Mouse (Mus musculus): ENCODE results near the gene Mrps7. TPM values are rescaled to one million over a fixed set of nuclear protein-coding genes. Genes with fewer than 3 reads are reported as not detected.

Gene Mrps7
- polyA plus RNA-seq, 1 experiment: 39.5 TPM

DNA sequence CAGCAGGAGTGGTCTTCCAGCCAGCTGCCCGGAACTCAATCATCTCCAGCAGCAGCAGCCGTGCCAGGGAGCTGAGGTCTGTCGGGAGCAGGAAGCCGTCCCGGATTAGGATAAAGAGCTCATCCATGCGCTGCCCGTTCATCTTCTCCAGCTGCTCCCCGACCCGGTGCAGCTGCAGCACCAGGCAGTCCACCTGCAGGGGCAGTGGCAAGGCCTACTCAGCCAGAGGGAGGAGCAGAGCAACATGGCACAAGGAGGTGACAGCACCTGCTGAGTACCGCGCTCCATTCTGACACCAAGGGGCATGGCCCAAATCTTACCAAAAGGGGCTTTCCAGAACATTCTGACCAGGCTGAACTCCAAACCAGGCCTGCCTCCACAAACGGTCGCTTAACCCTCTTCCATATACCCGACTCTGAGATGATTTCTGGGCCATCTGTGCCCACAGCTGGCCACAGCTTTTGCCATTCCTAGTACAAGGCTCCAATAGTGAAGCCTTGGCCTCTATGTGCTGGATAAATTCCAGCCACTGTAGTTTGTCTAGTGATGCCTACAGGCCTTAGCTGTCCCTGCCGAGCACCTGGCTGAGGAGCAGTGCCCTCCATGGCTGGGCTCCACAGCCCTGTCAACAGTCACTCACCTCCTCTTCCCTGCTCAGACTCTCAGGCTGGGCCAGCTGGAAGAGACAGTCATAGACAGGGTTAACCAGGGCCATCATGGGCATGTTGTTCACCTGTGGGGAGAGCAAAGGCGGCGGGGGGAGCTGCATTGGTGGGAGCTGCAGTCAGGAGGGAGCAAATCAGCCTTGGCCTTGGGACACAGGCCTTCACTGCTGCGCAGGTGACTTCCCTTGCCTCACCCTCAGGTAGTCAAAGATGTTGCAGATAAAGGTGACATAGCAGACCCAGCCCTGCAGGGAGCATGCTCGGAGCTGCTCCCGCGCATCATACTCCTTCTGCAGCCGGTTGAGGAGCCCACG lies 5.0 kb downstream of the Mrps7 start:
- no peak for DNase-seq (ENCODE audit: low spot score)

DNA sequence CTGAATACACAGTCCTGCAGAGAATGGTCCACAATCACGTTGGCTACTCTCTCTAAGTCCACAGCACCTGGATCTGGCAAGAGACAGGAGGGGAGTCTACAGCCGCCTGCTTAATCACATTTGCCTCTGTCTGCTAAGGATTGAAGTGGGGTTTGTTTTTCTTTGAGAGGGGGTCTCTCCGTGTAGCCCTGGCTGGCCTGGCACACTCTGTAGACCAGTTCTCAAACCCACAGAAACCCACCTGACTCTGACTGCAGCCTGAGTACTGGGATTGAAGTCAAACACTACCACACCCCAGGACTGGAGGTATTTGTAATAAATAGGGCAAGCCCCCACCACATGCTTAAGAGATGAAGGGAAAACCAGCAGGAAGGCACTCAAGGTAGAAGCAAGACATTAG lies 5.9 kb downstream of the Mrps7 start:
- no peak for DNase-seq (ENCODE audit: low spot score)

DNA sequence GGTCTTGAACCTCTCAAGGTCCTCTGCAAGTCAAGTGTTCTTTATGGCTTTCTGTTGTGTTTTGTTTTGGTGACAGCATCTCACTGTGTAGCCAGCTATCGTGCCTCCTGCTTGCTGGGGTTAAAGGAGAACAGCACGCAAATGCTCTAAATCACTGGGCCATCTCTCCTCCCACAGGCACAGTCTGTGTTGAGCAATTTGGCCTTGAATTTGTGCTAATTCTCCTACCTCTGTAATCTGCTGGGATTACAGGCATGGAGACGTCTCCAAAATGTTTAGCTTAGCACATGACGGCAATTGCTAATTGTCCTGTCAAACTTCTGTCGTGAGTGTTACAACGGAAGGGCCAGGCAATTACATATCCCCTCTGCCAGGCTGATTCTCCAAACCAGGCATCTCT lies 7.4 kb downstream of the Mrps7 start:
- DNase-seq (ENCODE audit: low spot score): no peak

DNA sequence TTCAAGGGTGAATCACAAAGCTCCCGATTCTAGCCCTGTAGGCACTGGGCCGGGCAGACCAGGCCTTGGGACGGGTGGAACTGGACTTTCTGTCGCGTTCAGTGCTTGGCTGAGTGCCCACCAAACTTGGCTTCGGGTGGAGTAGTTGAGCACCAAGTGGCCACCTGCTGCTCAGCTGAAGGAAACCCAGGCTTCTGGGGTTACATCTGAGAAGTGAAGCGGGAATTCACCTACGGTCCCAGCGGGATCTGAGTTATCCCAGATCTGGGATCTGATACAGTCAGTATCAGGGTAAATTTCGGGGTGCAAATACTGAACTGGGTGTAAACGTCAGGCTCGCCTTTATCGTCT lies 8.3 kb downstream of the Mrps7 start:
- peak; percentile 60 for DNase-seq (ENCODE audit: low spot score)

DNA sequence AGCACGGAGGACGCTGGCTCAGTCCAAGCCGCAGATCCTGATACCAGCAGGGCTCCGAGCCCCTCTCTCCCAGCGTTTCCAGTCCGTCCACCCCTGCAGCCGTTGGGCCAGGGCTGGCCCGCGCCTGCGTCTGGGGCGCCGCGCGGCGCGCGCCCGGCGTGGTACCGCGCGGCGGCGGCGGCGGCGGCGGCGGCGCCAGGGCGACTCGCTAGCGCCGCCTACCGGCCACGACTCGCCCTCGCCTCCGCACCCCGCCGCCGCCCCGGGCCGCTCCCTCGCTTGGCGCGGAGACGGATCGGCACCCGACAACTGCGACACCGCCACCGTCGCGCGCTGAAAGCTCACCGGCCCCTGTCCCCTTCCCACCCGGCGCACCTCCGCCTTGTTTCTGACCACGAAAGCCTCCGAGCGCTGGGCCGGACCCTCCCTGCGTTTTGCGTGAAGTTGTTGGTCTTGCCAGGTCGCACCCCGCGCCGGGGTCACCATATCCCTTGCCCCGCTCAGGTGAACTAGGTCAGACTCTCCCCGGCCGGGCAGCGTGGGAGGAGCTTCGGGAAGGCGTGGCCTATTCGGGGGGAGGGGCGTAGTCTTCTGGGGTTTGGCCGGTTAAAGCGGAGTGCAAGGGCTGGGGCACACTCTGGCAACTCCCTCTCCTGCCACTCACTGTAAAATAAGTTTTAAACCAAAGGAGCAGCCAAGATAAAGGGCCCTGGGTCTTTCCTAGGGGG lies 8.8 kb downstream of the Mrps7 start, which contains the start of gene Mif4gd:
Gene Mif4gd, minus strand, starts transcription at position 560 of the 728 bp plus-strand sequence.
- peak; percentile 93 for DNase-seq (ENCODE audit: low spot score)

DNA sequence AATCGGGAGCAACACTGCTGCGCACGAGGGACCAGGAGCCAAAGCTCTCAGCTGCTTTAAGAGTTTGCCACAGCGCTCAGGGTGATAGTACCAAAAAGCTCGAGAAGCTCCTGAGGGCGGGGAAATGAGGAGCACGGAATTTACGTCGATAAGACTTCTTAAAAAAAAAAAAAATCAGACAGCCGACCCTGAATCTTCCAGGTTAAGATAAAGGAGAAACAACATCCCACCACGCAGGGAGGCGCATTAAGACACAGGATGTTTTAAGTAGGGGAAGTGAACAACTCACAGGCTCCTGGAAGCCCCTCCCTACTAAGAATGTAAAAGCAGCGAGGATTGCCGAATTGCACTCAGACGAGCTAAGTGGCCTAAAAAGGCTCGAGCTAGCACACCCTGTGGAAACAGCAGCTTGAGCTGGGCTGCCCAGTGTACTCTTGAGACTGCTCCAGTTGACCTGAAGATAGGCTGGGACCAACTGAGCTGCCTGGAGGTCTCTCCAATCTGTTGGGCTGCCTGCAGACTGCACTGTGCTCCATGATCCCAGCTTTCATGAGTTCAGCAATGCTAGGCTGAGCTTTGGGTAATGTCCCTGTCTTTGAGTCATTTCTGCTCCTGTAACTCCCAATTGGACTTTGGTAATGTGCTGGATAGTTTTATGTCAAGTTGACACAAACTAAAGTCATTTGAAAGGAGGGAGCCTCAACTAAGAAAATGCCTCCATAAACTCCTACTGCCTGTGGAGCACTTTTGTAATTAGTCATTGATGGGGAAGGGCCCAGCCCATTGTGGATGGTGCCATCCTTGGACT lies 9.6 kb downstream of the Mrps7 start:
- DNase-seq (ENCODE audit: low spot score): no peak

DNA sequence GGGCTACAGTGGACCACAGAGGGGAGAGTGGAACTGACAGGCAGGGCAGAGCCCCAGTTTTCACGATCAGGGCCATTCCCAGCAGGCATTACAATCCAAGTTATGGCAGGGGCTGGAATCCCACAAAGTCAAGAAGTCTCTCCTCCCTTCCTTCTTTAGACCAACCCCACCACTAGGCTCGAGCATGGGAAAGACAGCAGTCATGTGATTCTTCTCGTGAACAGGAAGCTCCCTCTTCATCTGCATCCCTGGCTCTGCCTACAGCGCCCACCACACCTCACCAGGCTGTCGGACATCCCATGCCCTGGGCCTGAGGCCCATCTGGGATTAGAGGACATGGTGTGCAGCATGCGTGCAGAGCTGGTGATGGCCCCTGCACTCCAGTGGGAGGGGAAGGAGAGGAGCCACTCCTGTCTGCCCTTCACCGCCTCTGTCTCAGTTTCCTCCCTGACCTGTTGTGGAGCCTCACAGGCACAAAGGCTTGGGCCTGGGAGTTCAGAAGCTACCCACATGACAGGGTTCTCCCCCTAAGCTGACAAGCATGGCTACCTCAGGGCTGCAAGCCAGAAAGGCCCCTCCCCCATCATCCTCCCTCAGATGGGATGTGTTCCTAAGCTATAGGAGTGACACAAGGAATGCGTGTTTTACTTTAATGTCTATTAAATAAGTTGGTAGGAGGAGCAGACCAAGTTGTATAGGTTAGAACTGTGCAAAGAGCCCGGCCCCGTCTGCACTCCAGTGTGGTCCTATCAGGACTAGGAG lies 10.8 kb downstream of the Mrps7 start:
- no peak for DNase-seq (ENCODE audit: low spot score)

DNA sequence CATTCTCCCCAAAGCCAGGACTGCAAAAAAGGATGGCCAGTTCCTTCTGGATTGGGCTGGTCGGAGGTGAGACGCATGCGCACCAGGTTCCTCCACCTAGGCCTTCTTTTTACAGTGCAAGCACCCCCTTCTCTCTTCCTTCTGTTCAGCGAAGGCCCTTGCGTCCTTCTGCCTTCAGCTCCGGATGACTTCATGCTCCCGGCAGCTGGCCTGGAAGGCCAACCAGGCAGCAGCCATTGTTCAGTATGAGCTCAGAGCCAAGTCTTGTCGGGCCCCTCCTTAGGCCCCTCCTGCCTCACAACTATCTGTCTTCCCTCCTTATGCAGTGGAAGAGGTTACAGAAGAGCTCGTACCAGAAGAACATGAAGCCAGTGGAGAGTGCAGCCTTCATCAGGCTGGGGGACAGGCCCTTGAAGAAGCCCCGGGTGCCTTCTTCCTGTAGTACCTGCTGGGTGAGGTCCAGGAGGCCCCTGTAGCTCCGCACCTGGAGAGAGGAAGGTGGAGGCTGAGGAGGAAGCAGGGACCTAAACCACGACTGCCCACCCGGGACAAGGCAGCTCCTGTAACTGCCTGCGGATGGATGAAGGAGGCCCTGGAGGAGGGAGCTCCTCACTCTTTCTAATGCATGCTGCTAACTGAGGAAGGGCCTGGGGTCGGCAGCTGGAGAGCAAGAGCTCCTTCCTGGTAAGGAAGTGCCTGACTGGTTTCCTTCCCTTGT lies 11.5 kb downstream of the Mrps7 start:
- DNase-seq (ENCODE audit: low spot score): no peak

DNA sequence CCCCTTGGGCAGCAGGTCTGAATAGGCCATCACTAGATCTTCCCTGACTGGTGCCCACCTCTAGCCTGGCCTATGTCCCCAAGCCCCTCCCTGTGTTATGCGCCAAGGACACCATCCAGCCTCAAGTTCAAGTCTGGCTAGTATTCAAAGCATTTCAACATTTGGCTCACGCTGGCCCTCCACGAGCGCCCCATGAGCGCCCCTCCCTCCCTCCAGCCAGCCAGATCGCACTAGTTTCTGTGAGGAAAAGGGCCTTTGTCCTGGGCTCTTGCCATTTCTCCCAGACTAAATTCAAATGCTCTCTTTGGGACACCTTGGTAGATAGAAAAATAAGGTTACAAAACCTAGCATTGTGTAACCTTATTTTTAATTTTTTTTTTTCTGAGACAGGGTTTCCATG lies 12.2 kb downstream of the Mrps7 start:
- DNase-seq (ENCODE audit: low spot score): no peak

DNA sequence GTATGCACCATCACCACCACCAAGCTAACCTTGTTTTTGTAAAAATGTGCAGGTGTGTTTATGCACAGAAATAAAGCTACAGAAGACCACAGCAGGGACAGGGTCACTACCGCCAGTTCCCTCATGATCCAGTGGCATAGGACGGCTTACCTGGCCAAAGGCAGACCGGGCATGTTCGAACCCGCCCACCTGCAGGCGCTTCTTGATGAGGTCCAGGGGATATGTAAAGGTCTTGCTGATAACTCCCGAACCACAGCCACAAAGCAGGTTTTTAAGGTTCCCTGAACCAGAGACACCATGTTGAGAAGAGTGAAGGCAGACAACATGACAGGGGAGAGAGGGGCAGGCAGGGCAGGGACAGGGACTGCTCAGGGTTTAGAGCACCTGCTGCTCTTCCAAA lies 12.6 kb downstream of the Mrps7 start:
- DNase-seq (ENCODE audit: low spot score): no peak

DNA sequence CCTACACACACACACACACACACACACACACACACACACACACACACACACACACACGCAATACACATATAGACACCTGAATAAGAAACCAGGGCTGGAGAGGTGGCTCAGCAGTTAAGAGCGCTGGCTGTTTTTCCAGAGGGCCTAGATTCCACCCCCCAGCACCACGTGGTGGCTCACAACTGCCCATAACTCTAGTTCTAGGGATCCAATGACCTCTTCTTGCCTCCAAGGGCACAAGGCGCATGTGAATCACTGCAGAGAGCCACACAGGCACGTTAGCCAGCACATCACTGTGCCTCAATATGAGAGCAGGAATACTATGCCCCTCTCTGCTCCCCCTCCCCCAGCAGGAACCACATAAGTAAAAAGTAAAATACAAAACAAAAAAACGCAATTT lies 13.2 kb downstream of the Mrps7 start:
- no peak for DNase-seq (ENCODE audit: low spot score)

DNA sequence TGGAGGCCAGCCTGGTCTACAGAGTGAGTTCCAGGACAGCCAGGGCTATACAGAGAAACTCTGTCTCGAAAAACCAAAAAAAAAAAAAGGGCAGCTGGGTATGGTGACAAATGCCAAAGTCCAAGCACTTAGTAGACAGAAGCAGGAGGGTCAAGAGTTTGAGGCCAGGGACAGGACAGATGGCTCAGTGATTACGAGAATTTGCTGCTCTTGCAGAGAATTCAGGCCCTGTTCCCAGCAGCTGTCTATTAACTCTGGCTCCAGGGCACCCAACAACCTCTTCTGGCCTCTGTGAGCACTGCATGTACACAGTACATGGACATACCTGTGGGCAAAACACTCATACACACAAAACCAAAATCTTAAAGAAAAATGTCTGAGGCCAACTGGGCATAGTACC lies 14.3 kb downstream of the Mrps7 start:
- DNase-seq (ENCODE audit: low spot score): no peak

DNA sequence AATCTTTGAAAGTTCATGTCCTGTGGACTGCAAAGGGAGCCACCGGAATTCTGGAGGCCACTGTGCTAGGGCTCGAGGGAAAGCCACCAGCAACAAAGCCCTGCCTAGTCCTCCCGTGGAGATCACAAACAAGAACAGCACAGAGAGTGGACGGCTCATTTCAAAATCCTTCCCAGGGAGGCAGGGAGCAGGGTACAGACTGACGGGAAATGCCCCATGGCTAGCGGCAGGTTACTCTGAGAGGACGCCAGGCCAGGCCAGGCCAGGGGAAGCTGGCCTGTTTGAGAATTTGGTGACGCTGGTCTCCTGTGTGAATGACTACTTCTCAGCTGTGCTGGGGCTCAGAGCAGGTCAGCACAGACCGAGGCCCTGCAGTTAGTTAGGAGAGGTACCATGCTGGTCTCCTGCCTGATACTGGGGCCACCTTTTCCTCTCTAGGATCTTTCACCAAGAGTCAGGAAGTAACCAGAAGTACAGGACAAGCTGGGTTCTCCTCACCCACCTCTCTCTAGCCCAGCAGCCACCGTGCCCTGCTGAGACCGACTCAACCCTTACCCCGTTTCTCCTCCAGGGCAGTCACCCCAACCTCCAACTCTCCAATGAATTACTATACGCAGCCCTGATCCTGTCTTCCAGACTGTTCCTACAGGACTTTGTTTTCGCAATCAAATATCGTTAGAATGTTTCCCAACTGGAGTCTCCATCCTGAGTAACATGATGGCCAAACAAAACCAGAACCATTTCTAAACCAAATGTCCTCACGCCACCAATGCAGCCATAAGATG lies 15.2 kb downstream of the Mrps7 start:
- no peak for DNase-seq (ENCODE audit: low spot score)

DNA sequence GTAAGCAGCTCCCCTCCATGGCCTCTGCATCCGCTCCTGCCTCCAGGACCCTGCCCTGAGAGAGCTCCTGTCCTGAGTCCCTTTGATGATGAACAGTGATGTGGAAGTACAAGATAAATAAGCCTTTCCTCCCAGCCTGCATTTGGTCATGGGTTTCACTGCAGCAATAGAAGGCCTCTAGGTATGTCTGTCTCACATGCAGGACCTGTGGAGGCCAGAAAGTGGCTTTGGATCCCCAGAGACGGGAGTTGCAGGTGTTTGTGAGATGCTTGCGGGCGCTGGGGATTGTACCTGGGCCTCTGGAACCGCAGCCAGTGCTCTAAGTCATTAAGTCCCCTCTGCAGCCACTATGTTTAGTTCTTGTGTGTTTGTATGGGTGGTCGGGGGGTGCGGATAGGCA lies 16.2 kb downstream of the Mrps7 start:
- no peak for DNase-seq (ENCODE audit: low spot score)

DNA sequence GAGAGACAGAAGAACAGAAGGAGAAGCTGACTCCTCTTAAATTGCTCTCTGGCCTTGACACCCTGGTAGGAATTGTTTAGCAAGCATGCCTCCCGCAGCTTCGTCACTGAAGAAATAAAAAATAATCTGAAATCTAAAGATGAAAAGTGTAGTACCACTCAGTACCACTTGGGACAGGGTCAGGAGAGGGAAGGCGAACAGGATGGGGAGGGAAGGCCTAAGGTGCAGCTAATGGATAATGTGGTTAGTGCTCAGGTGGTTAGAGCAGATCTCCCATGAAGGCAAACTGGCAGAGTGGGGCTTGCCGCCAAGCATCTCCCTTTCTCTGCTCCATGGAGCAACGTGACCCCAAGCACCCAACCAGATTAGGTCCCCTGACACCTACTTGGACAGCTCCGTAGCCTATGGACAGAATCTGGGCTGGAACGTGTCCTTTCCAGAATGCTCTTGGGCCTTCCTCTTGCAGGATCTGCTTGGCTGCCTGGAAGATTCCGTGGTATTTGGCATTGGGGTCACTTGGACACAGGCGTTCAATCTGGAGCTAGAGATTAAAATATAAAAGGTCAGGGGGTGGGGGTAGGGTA lies 19.9 kb downstream of the Mrps7 start:
- no peak for DNase-seq (ENCODE audit: low spot score)

DNA sequence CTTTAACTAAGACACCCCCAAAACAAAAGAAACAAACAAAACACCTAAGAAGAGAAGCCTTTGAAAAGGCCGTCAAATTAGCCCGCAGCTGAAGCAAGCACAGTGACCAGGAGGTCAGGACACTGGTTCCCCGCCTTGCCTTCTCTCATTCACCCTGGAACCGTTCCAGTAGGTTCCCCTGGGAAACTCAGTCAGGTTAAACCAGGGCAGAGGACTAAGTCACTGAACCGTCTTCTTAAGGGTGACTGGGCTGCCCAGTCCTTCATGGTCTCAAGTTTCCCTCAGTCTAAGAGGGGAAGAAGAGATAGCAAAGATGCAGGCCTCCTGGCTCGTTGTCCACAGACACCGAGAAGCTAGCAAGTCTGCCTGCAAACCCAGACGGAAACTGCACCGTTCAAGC lies 22.2 kb downstream of the Mrps7 start:
- no peak for DNase-seq (ENCODE audit: low spot score)

DNA sequence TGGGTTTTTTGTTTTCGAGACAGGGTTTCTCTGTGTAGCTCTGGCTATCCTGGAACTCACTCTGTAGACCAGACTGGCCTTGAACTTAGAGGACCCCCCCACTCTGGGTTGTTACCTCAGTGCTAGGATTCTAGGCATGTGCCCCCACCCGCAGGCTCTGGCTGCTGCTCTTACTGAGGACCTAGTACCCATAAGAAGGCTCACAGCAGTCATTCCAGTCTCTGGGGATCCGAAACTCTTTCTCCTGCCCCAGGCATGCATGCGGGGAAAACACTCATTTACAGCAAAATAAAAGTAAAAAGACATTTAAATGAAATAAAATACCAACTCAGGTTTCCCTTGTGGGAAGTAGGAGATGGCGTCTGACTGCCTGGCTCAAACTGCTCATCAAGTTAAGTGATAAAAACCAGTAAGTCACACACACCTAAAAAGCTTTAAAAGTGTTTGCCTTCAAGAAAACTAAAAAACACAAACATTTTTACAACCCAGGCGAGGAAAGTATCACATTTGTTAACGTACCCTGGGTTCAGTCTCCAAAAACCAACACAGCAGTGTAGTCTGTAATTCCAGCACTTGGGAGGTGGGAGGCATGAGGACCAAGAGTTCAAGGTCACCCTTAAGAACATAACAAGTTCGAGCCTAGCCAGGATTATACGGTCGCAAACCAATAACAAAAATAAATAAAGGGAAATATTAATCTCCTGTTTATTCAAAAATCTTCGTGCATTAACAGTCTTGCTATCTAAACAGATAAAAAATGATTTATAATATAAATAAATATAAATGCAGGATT lies 23.3 kb downstream of the Mrps7 start:
- no peak for DNase-seq (ENCODE audit: low spot score)

DNA sequence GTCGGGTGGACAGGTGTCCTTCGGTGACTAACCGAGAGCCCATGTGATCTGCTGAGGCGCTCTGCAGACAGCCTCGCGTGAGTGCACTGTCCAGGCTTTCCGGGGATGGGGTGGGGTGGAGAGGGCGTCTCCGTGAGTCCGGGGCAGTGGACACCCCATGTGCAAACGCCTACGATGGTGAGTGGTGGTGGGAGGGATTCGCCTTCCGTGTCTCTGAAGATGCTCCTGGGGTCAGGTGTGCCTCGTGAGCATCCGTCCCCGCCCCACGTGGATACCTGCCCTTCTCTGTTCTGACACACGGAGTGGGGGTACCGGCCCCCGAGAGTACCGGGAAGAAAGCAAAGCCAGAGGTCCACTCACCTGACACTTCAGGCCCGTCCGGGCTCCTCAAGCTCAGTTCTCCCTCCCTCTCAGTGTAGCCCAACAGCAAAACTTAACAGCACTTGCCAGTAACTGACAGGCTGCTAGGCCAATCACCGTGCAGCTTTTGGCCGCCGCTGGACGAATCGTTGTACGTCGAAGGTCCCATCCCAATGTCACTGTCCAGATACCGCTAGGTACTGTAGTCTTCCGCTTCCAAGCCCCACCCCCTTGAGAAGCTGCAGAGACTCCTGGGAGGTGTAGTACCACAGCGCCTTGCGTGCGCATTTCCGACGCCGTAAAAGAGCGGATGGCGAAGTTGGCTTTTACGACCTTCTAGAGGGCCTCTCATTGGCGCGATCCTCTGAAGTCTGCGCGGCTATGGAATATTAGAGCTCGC lies 24.2 kb downstream of the Mrps7 start, which contains the start of gene Slc25a19:
Gene Slc25a19, minus strand, starts transcription at position 591 of the 760 bp plus-strand sequence.
- DNase-seq (ENCODE audit: low spot score): peak; percentile 94
